Mouse (Mus musculus) stomach, embryonic 16.5 days (tissue): ENCODE results near the gene Nt5dc2. TPM values are rescaled to one million over a fixed set of nuclear protein-coding genes. Genes with fewer than 3 reads are reported as not detected.

Experiments used
- ATAC-seq: fragments of 200-750 bp; cut with Nextera tagmentation; 2 replicates; pipeline ENCODE4 v1.8.0; 2017; ENCODE audit warnings: moderate number of reproducible peaks, moderate TSS enrichment; ENCODE audit not compliant: insufficient read depth, low FRiP score
- H3K27ac ChIP-seq: fragments of 300-500 bp; sonication (generic); 2 replicates; pipeline ENCODE4 v1.5.1; 2014; ENCODE audit warnings: low read length
- H3K27me3 ChIP-seq: fragments of 300-500 bp; sonication (generic); 2 replicates; pipeline ENCODE4 v1.6.1; 2014; ENCODE audit warnings: low read length, control low read depth, mixed read lengths; ENCODE audit not compliant: control insufficient read depth, insufficient read depth
- H3K36me3 ChIP-seq: fragments of 300-500 bp; sonication (generic); 2 replicates; pipeline ENCODE4 v1.6.1; 2014; ENCODE audit warnings: low read length; ENCODE audit not compliant: control insufficient read depth, insufficient read depth
- H3K4me1 ChIP-seq: fragments of 300-500 bp; sonication (generic); 2 replicates; pipeline ENCODE4 v1.6.1; 2014; ENCODE audit warnings: low read length, control low read depth, mixed read lengths; ENCODE audit not compliant: control insufficient read depth, insufficient read depth
- H3K4me2 ChIP-seq: fragments of 300-500 bp; sonication (generic); 2 replicates; pipeline ENCODE4 v1.6.1; 2014; ENCODE audit warnings: low read depth, low read length, mixed read lengths
- H3K4me3 ChIP-seq: fragments of 300-500 bp; sonication (generic); replicated peaks from 2 replicates; pipeline ENCODE4 v1.5.1; 2014; ENCODE audit warnings: mild to moderate bottlenecking, low read length
- H3K9ac ChIP-seq: fragments of 300-500 bp; sonication (generic); 2 replicates; pipeline ENCODE4 v1.6.1; 2014; ENCODE audit warnings: low read length
- H3K9me3 ChIP-seq: fragments of 300-500 bp; sonication (generic); replicated peaks from 2 replicates; pipeline ENCODE4 v1.6.1; 2016; ENCODE audit warnings: low read length, control low read depth; ENCODE audit not compliant: control insufficient read depth
- WGBS: fragments of 180-500 bp; shearing (Covaris S2); extraction: QIAGEN DNeasy Blood & Tissue Kit; methylation state at CpG from one replicate; pipeline ENCODE4 v1.1.7; 2014; 5-methylcytosine and 5-hydroxymethylcytosine counted together
- polyA plus RNA-seq: library from polyadenylated mRNA; unstranded; fragments of >200 nt; fragmentation: Nextera tagmentation; extraction: Ambion mirVana; gene quantifications from 2 replicates; pipeline ENCODE4 v1.2.1, GENCODE M21; 2015

Gene Nt5dc2
- polyA plus RNA-seq, 1 experiment from 2014 or later: 232 TPM

GRCm38 (mm10) chr14:31186656-31187055, 55.8 kb downstream of the Nt5dc2 start:
- Histone ChIP-seq H3K9ac (no peak overlapping the region), H3K36me3 (peaks cover 71% of the 10 kb centered on the region), H3K27me3 (no peaks in the 10 kb centered on the region), H3K4me1 (no peaks in the 10 kb centered on the region), H3K4me2 (no peak overlapping the region), H3K9me3 (no peaks in the 10 kb centered on the region), H3K4me3 (no peak overlapping the region), H3K27ac (no peak overlapping the region)
- no peak for ATAC-seq
- WGBS: 81% methylated on average over 4 of the region's 4 CpGs

Other genes starting within 250 kb of the Nt5dc2 start
- 5.6 and 7.7 TPM in 2 replicates for gene Itih4, start 244.6 kb upstream of the Nt5dc2 start, polyA plus RNA-seq
- gene Itih3, start 207.3 kb upstream of the Nt5dc2 start, polyA plus RNA-seq: 15.6 and 15.7 TPM in 2 replicates
- 2.4 and 2.8 TPM in 2 replicates for gene Itih1, start 187.8 kb upstream of the Nt5dc2 start, polyA plus RNA-seq
- gene Nek4, start 179.7 kb upstream of the Nt5dc2 start, polyA plus RNA-seq: 10.3 and 10.5 TPM in 2 replicates
- gene Glt8d1, start 129.7 kb upstream of the Nt5dc2 start, polyA plus RNA-seq: 54.1 and 57.9 TPM in 2 replicates
- gene Spcs1, start 129.4 kb upstream of the Nt5dc2 start, polyA plus RNA-seq: 427 and 483 TPM in 2 replicates
- gene Pbrm1, start 111.9 kb upstream of the Nt5dc2 start, polyA plus RNA-seq: 93.2 and 99.2 TPM in 2 replicates
- 99.4 and 100.0 TPM in 2 replicates for gene Gnl3, start 111.9 kb upstream of the Nt5dc2 start, polyA plus RNA-seq
- 60.3 and 66.4 TPM in 2 replicates for gene Smim4, start 2.1 kb upstream of the Nt5dc2 start, polyA plus RNA-seq
- 37.7 and 41.9 TPM in 2 replicates for gene Stab1, start 37.6 kb downstream of the Nt5dc2 start, polyA plus RNA-seq
- 6.3 and 46.9 TPM in 2 replicates for gene Tnnc1, start 77.3 kb downstream of the Nt5dc2 start, polyA plus RNA-seq
- gene Nisch, start 85.9 kb downstream of the Nt5dc2 start, polyA plus RNA-seq: 289 and 291 TPM in 2 replicates
- 0.67 and 0.90 TPM in 2 replicates for gene Sema3g, start 86.8 kb downstream of the Nt5dc2 start, polyA plus RNA-seq
- gene Phf7, start 120.3 kb downstream of the Nt5dc2 start, polyA plus RNA-seq: 9.5 and 12.7 TPM in 2 replicates
- gene Bap1, start 120.4 kb downstream of the Nt5dc2 start, polyA plus RNA-seq: 64.1 and 69.0 TPM in 2 replicates
- 4.9 TPM in 2 replicates for gene Dnah1, start 192.8 kb downstream of the Nt5dc2 start, polyA plus RNA-seq
- gene Capn7, start 205.6 kb downstream of the Nt5dc2 start, polyA plus RNA-seq: 35.7 and 37.7 TPM in 2 replicates